Mouse (Mus musculus) embryonic facial prominence, embryonic 10.5 days (tissue): Measurements from ENCODE around the gene Olfr222. TPM values are rescaled to one million over a fixed set of nuclear protein-coding genes. Genes with fewer than 3 reads are reported as not detected.
"Not testable (repeated sequence)": the region's sequence is repeated elsewhere in the genome, so short reads cannot be mapped to it uniquely, and the experiment has no call there.

Experiments
- DNase-seq: peaks from one replicate; pipeline ENCODE4 v3.0.0-alpha.2; 2017; ENCODE audit warnings: low spot score
- H3K27ac ChIP-seq: fragments of 300-500 bp; sonication (generic); replicated peaks from 2 replicates; pipeline ENCODE4 v1.5.1; 2016; ENCODE audit warnings: mild to moderate bottlenecking
- H3K27me3 ChIP-seq: fragments of 300-500 bp; sonication (generic); replicated peaks from 2 replicates; pipeline ENCODE4 v1.6.1; 2016; ENCODE audit warnings: low read depth, mild to moderate bottlenecking; ENCODE audit not compliant: poor library complexity, severe bottlenecking
- H3K36me3 ChIP-seq: fragments of 300-500 bp; sonication (generic); replicated peaks from 2 replicates; pipeline ENCODE4 v1.6.1; 2016; ENCODE audit warnings: mild to moderate bottlenecking, moderate library complexity
- H3K4me1 ChIP-seq: fragments of 300-500 bp; sonication (generic); 2 replicates; pipeline ENCODE4 v1.6.1; 2016
- H3K4me3 ChIP-seq: fragments of 300-500 bp; sonication (generic); 2 replicates; pipeline ENCODE4 v1.5.1; 2016; ENCODE audit warnings: mild to moderate bottlenecking, moderate library complexity
- H3K9me3 ChIP-seq: fragments of 300-500 bp; sonication (generic); 2 replicates; pipeline ENCODE4 v1.6.1; 2016; ENCODE audit warnings: mild to moderate bottlenecking
- WGBS: fragments of 180-500 bp; shearing (Covaris S2); methylation state at CpG from one replicate; pipeline ENCODE4 v1.1.7; 2016; 5-methylcytosine and 5-hydroxymethylcytosine counted together
- polyA plus RNA-seq: library from polyadenylated mRNA; unstranded; fragments of >200 nt; fragmentation: Nextera tagmentation; extraction: Ambion mirVana; gene quantifications from 2 replicates; pipeline ENCODE4 v1.2.1, GENCODE M21; 2016

The Olfr222 gene
- 0.06 TPM in 1 of 2 replicates, not detected in the other for polyA plus RNA-seq

- not testable (repeated sequence) for H3K4me3 ChIP-seq, H3K27me3 ChIP-seq, H3K9me3 ChIP-seq, H3K4me1 ChIP-seq, DNase-seq, H3K27ac ChIP-seq, H3K36me3 ChIP-seq
These were observed at the start of gene Olfr222 for GRCm38 (mm10) chr11:59576135-59576534. Gene Olfr222, minus strand, starts transcription at chr11:59576235.

- 46% methylated on average over 6 of the region's 6 CpGs for WGBS
- Histone ChIP-seq H3K36me3 (no peaks in the 10 kb centered on the region), H3K9me3 (no peaks in the 10 kb centered on the region), H3K27ac (no peak overlapping the region), H3K4me1 (no peaks in the 10 kb centered on the region), H3K4me3 (no peak overlapping the region), H3K27me3 (no peaks in the 10 kb centered on the region)
- DNase-seq = peak; percentile 60
These were observed 48.1 kb upstream of the Olfr222 start for GRCm38 (mm10) chr11:59624017-59624630.

- Histone ChIP-seq H3K4me3 (no peak overlapping the region), H3K27me3 (no peaks in the 10 kb centered on the region), H3K4me1 (no peaks in the 10 kb centered on the region), H3K36me3 (no peaks in the 10 kb centered on the region), H3K27ac (no peak overlapping the region), H3K9me3 (no peaks in the 10 kb centered on the region)
- WGBS = 80% methylated on average over 3 of the region's 3 CpGs
- no peak for DNase-seq
These were observed 46.2 kb upstream of the Olfr222 start for GRCm38 (mm10) chr11:59622214-59622613.

- WGBS = 95% methylated on average over 2 of the region's 2 CpGs
- H3K27ac ChIP-seq, H3K27me3 ChIP-seq, DNase-seq, H3K4me1 ChIP-seq, H3K36me3 ChIP-seq, H3K9me3 ChIP-seq, H3K4me3 ChIP-seq: not testable (repeated sequence)
These were observed 41.0 kb upstream of the Olfr222 start for GRCm38 (mm10) chr11:59616986-59617385.

GRCm38 (mm10) chr11:59614120-59614519 lies 38.1 kb upstream of the Olfr222 start:
- no peaks in the 10 kb centered on the region for H3K9me3 ChIP-seq
- DNase-seq = no peak
- H3K27me3 ChIP-seq = no peaks in the 10 kb centered on the region
- H3K36me3 ChIP-seq = no peaks in the 10 kb centered on the region
- WGBS = 54% methylated on average over 4 of the region's 4 CpGs
- H3K4me3 ChIP-seq = no peak overlapping the region
- no peaks in the 10 kb centered on the region for H3K4me1 ChIP-seq
- H3K27ac ChIP-seq = no peak overlapping the region

GRCm38 (mm10) chr11:59611646-59612045 lies 35.6 kb upstream of the Olfr222 start:
- Histone ChIP-seq H3K9me3 (no peaks in the 10 kb centered on the region), H3K27me3 (no peaks in the 10 kb centered on the region), H3K27ac (no peak overlapping the region), H3K36me3 (no peaks in the 10 kb centered on the region), H3K4me3 (no peak overlapping the region), H3K4me1 (no peaks in the 10 kb centered on the region)
- no peak for DNase-seq
- WGBS = 89% methylated on average over 5 of the region's 5 CpGs

- 60% methylated on average over 1 of the region's 1 CpGs for WGBS
- no peaks in the 10 kb centered on the region for H3K27me3 ChIP-seq
- DNase-seq = no peak
- H3K36me3 ChIP-seq = no peaks in the 10 kb centered on the region
- H3K4me1 ChIP-seq = no peaks in the 10 kb centered on the region
- H3K9me3 ChIP-seq = no peaks in the 10 kb centered on the region
- H3K4me3 ChIP-seq = no peak overlapping the region
- no peak overlapping the region for H3K27ac ChIP-seq
These were observed 26.3 kb upstream of the Olfr222 start for GRCm38 (mm10) chr11:59602287-59602686.

GRCm38 (mm10) chr11:59600872-59601271 lies 24.8 kb upstream of the Olfr222 start:
- no peak for DNase-seq
- H3K9me3 ChIP-seq = no peaks in the 10 kb centered on the region
- no peak overlapping the region for H3K27ac ChIP-seq
- no peaks in the 10 kb centered on the region for H3K4me1 ChIP-seq
- no peaks in the 10 kb centered on the region for H3K36me3 ChIP-seq
- H3K4me3 ChIP-seq = no peak overlapping the region
- WGBS = 87% methylated on average over 3 of the region's 3 CpGs
- H3K27me3 ChIP-seq = no peaks in the 10 kb centered on the region

- DNase-seq = no peak
- H3K27me3 ChIP-seq = no peaks in the 10 kb centered on the region
- H3K4me3 ChIP-seq = no peak overlapping the region
- WGBS = 68% methylated on average over 7 of the region's 7 CpGs
- H3K27ac ChIP-seq = no peak overlapping the region
- H3K36me3 ChIP-seq = no peaks in the 10 kb centered on the region
- no peaks in the 10 kb centered on the region for H3K9me3 ChIP-seq
- H3K4me1 ChIP-seq = no peaks in the 10 kb centered on the region
These were observed 23.2 kb upstream of the Olfr222 start for GRCm38 (mm10) chr11:59599211-59599610.

GRCm38 (mm10) chr11:59596950-59597349 lies 20.9 kb upstream of the Olfr222 start:
- Histone ChIP-seq H3K4me3 (no peak overlapping the region), H3K36me3 (no peaks in the 10 kb centered on the region), H3K9me3 (no peaks in the 10 kb centered on the region), H3K4me1 (no peaks in the 10 kb centered on the region), H3K27me3 (no peaks in the 10 kb centered on the region), H3K27ac (no peak overlapping the region)
- 88% methylated on average over 8 of the region's 8 CpGs for whole genome bisulfite sequencing
- DNase-seq = no peak

GRCm38 (mm10) chr11:59596091-59596490 lies 20.1 kb upstream of the Olfr222 start:
- no peak overlapping the region for H3K27ac ChIP-seq
- no peak overlapping the region for H3K4me3 ChIP-seq
- no peaks in the 10 kb centered on the region for H3K36me3 ChIP-seq
- no peaks in the 10 kb centered on the region for H3K9me3 ChIP-seq
- H3K27me3 ChIP-seq = no peaks in the 10 kb centered on the region
- no peak for DNase-seq
- WGBS = 52% methylated on average over 4 of the region's 4 CpGs
- H3K4me1 ChIP-seq = no peaks in the 10 kb centered on the region

- Histone ChIP-seq H3K9me3 (no peaks in the 10 kb centered on the region), H3K27ac (no peak within 1 kb of the TSS), H3K27me3 (no peaks in the 10 kb centered on the region), H3K36me3 (no peaks in the 10 kb centered on the region), H3K4me1 (no peaks in the 10 kb centered on the region), H3K4me3 (no peak within 1 kb of the TSS)
- 84% methylated on average over 6 of the region's 6 CpGs for WGBS
- no peak for DNase-seq
These were observed 17.2 kb upstream of the Olfr222 start, which contains the start of gene Olfr223 for GRCm38 (mm10) chr11:59593189-59593588. Gene Olfr223, minus strand, starts transcription at chr11:59593289.

GRCm38 (mm10) chr11:59589496-59589895 lies 13.5 kb upstream of the Olfr222 start:
- H3K27me3 ChIP-seq = no peaks in the 10 kb centered on the region
- no peaks in the 10 kb centered on the region for H3K9me3 ChIP-seq
- no peak for DNase-seq
- no peak overlapping the region for H3K4me3 ChIP-seq
- no peaks in the 10 kb centered on the region for H3K36me3 ChIP-seq
- WGBS = 86% methylated on average over 8 of the region's 8 CpGs
- no peaks in the 10 kb centered on the region for H3K4me1 ChIP-seq
- H3K27ac ChIP-seq = no peak overlapping the region
